Mouse (Mus musculus): Measurements from ENCODE around the gene Lgals9.

DNA sequence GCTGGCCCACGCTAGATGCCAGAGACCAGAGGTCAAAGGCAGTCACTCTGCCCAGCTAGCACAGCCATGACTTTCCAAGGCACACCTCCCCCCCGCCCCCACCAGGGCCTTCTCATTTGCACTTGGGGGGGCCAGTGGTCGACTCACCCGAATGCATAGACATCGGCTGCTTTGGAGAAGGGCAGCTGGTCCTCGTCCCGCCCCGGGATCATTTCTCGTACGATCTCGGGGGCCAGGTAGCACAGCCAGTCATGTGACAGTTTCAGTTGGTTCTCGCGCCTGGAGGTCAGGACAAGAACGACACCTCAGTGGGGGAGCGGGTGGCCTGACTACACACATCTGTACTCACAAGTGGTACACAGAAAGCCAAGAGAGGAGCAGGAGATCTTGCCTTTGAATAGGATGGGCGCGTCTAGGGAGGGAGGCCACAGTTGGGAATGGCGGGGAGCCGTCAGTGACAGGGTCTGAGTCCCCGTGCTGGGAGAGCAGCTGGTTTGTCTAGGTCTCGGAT lies 35.8 kb upstream of the Lgals9 start:
- TF ChIP-seq POLR2A (IDR thresholded peaks at IDR 0.05; ENCODE audit: low read depth, low read length) (no peak), CTCF (IDR thresholded peaks at IDR 0.05; ENCODE audit: extremely low read depth, insufficient read length, insufficient replicate concordance, low read depth, low read length) (no peak)

Data from small intestine, adult 2 months (tissue).